In genomic region chr7:25711731-25712197, GRCm38 (mm10) we compare ENCODE assay signal across 8 mouse cellular contexts. TPM values are rescaled to one million over a fixed set of nuclear protein-coding genes. Genes with fewer than 3 reads are reported as not detected.
DNase-seq lines count a peak whose midpoint lies in the region; ATAC-seq and TF ChIP-seq lines count a peak whose summit lies in the region.

No protein-coding gene starts in this region.

- peak in 1 of 2 experiments; percentile 7 for DNase-seq in spleen, adult 2 months (ENCODE audit: low read depth in 1 of 2, low spot score in 2 of 2)
- DNase-seq in spleen, adult 18-20 months = no peak
- DNase-seq in cerebellum, postnatal 25 days = peak; percentile 75 to 84
- no peak for DNase-seq in limb, embryonic 14.5 days (ENCODE audit: low spot score)
- DNase-seq in layer of hippocampus, adult 8-10 months (ENCODE audit: low spot score in 2 of 2) = no peak
- DNase-seq in kidney, adult 8-10 months = no peak

- peaks cover 35% of the 10 kb centered on the region for H3K36me3 ChIP-seq in spleen, adult 2 months (ENCODE audit: control insufficient read depth, insufficient read depth, low read length)
- peaks cover 43% of the 10 kb centered on the region for H3K36me3 ChIP-seq in heart, embryonic 12.5 days
- H3K36me3 ChIP-seq in limb, embryonic 14.5 days (ENCODE audit: control insufficient read depth, insufficient read depth, low read length) = peaks cover 49% of the 10 kb centered on the region
- H3K36me3 ChIP-seq in small intestine, adult 2 months (ENCODE audit: control insufficient read depth, insufficient read depth, low read length) = peaks cover 40% of the 10 kb centered on the region

- no peak for TF ChIP-seq CTCF in spleen, adult 2 months (IDR thresholded peaks at IDR 0.05; ENCODE audit: extremely low read depth, insufficient read depth, insufficient read length, insufficient replicate concordance)
- no peak for TF ChIP-seq CTCF in small intestine, adult 2 months (IDR thresholded peaks at IDR 0.05; ENCODE audit: extremely low read depth, insufficient read length, insufficient replicate concordance, low read depth, low read length)

- peak overlapping the region; percentile 9; the same call in 1 of the 2 replicates for H3K27ac ChIP-seq in spleen, adult 2 months (ENCODE audit: insufficient read depth, low read length)
- peak overlapping the region; percentile 79 for H3K27ac ChIP-seq in heart, embryonic 12.5 days (ENCODE audit: poor library complexity, severe bottlenecking)
- H3K27ac ChIP-seq in limb, embryonic 14.5 days (replicated peaks; ENCODE audit: low read depth, low read length) = no peak overlapping the region
- peak overlapping the region; percentile 20; the same call in 1 of the 2 replicates for H3K27ac ChIP-seq in small intestine, adult 2 months (ENCODE audit: insufficient read depth, low read depth, low read length)

- WGBS in spleen, adult 2 months = 24% methylated on average over 7 of the region's 7 CpGs
- WGBS in heart, embryonic 12.5 days = 4% methylated on average over 7 of the region's 7 CpGs
- 16% methylated on average over 7 of the region's 7 CpGs for WGBS in limb, embryonic 14.5 days
- WGBS in small intestine, adult 2 months = 51% methylated on average over 7 of the region's 7 CpGs

- no peak overlapping the region for H3K4me3 ChIP-seq in spleen, adult 2 months (ENCODE audit: extremely low read depth, insufficient read depth, insufficient read length)
- H3K4me3 ChIP-seq in heart, embryonic 12.5 days = no peak overlapping the region
- no peak overlapping the region for H3K4me3 ChIP-seq in limb, embryonic 14.5 days (replicated peaks; ENCODE audit: low read length)
- H3K4me3 ChIP-seq in small intestine, adult 2 months (ENCODE audit: low read depth, low read length) = no peak overlapping the region

- peaks cover 34% of the 10 kb centered on the region for H3K4me1 ChIP-seq in spleen, adult 2 months (ENCODE audit: control insufficient read depth, insufficient read depth, insufficient read length)
- peaks cover 48% of the 10 kb centered on the region for H3K4me1 ChIP-seq in heart, embryonic 12.5 days (replicated peaks)
- peaks cover 23% of the 10 kb centered on the region for H3K4me1 ChIP-seq in limb, embryonic 14.5 days (ENCODE audit: control insufficient read depth, insufficient read depth, low read length)
- H3K4me1 ChIP-seq in small intestine, adult 2 months (ENCODE audit: control insufficient read depth, insufficient read depth, insufficient read length, low read length) = peaks cover 12% of the 10 kb centered on the region

- H3K9me3 ChIP-seq in heart, embryonic 12.5 days (replicated peaks) = no peaks in the 10 kb centered on the region
- no peaks in the 10 kb centered on the region for H3K9me3 ChIP-seq in limb, embryonic 14.5 days (ENCODE audit: control insufficient read depth, low read length)

- H3K4me2 ChIP-seq in heart, embryonic 12.5 days = peak overlapping the region; percentile 4; the same call in 1 of the 2 replicates
- H3K4me2 ChIP-seq in limb, embryonic 14.5 days (replicated peaks; ENCODE audit: low read depth, low read length, severe bottlenecking) = no peak overlapping the region

- peak; percentile 67 for ATAC-seq in heart, embryonic 12.5 days (ENCODE audit: insufficient number of reproducible peaks, low FRiP score)
- ATAC-seq in limb, embryonic 14.5 days (ENCODE audit: low FRiP score, low read depth) = 0 out of 2 replicates have a peak, but pooled peaks have one; percentile 16

- H3K9ac ChIP-seq in heart, embryonic 12.5 days = peak overlapping the region; percentile 48; the same call in 1 of the 2 replicates
- 0 out of 2 replicates have a peak overlapping the region, but pooled peaks have one; percentile 25 for H3K9ac ChIP-seq in limb, embryonic 14.5 days (ENCODE audit: low read depth, low read length, severe bottlenecking)

- no peak for TF ChIP-seq POLR2A in spleen, adult 2 months (IDR thresholded peaks at IDR 0.05; ENCODE audit: low read depth, low read length)
- no peak for TF ChIP-seq POLR2A in limb, embryonic 14.5 days (IDR thresholded peaks at IDR 0.05; ENCODE audit: borderline replicate concordance, extremely low read depth, insufficient read depth, insufficient read length)
- no peak for TF ChIP-seq POLR2A in small intestine, adult 2 months (IDR thresholded peaks at IDR 0.05; ENCODE audit: low read depth, low read length)

- H3K27me3 ChIP-seq in spleen, adult 2 months (ENCODE audit: control insufficient read depth, insufficient read depth, low read length) = no peaks in the 10 kb centered on the region
- no peaks in the 10 kb centered on the region for H3K27me3 ChIP-seq in heart, embryonic 12.5 days (replicated peaks)
- no peaks in the 10 kb centered on the region for H3K27me3 ChIP-seq in limb, embryonic 14.5 days (ENCODE audit: control insufficient read depth, insufficient read depth, low read length)
- no peaks in the 10 kb centered on the region for H3K27me3 ChIP-seq in small intestine, adult 2 months (ENCODE audit: control insufficient read depth, insufficient read depth, low read length)

RNA-seq across cellular contexts. Expression of gene Ccdc97, which starts 7.1 kb away (rescaled TPM):
- polyA plus RNA-seq in spleen, adult 2 months (2012; rRNA removed) = 81.5 and 93.6 TPM in 2 replicates
- polyA plus RNA-seq in heart, embryonic 12.5 days (2016; fragmentation: Nextera tagmentation; extraction: Ambion mirVana) = 24.6 and 25.9 TPM in 2 replicates
- 64.5 and 84.8 TPM in 2 replicates for polyA plus RNA-seq in limb, embryonic 14.5 days (2012; rRNA removed)
- 28.4 and 32.0 TPM in 2 replicates for polyA plus RNA-seq in limb, embryonic 14.5 days (2014; fragmentation: Nextera tagmentation; extraction: Ambion mirVana)
- polyA plus RNA-seq in small intestine, adult 2 months (2012; rRNA removed) = 43.6 and 72.4 TPM in 2 replicates
- 10 to 100 TPM; 60.6 to 64.6 (median 62.8) TPM for total RNA-seq in layer of hippocampus, adult 8-10 months (2022)

RNA-seq across cellular contexts. Expression of gene Tgfb1, which starts 25.0 kb away (rescaled TPM):
- polyA plus RNA-seq in spleen, adult 2 months (2012; rRNA removed) = 152 and 179 TPM in 2 replicates
- polyA plus RNA-seq in heart, embryonic 12.5 days (2016; fragmentation: Nextera tagmentation; extraction: Ambion mirVana) = 5.1 and 5.6 TPM in 2 replicates
- polyA plus RNA-seq in limb, embryonic 14.5 days (2012; rRNA removed) = 16.8 and 19.1 TPM in 2 replicates
- 2.5 and 3.6 TPM in 2 replicates for polyA plus RNA-seq in limb, embryonic 14.5 days (2014; fragmentation: Nextera tagmentation; extraction: Ambion mirVana)
- polyA plus RNA-seq in small intestine, adult 2 months (2012; rRNA removed) = 20.8 and 24.4 TPM in 2 replicates
- 10 to 100 TPM in 2 of 4 experiments, 1 to 10 TPM in 2; 7.2 to 26.4 (median 15.7) TPM for total RNA-seq in layer of hippocampus, adult 8-10 months (2022)

RNA-seq across cellular contexts. Expression of gene B9d2, which starts 31.2 kb away (rescaled TPM):
- polyA plus RNA-seq in spleen, adult 2 months (2012; rRNA removed) = 72.0 and 108 TPM in 2 replicates
- 22.8 and 25.9 TPM in 2 replicates for polyA plus RNA-seq in heart, embryonic 12.5 days (2016; fragmentation: Nextera tagmentation; extraction: Ambion mirVana)
- polyA plus RNA-seq in limb, embryonic 14.5 days (2012; rRNA removed) = 28.1 and 39.7 TPM in 2 replicates
- 25.1 and 29.2 TPM in 2 replicates for polyA plus RNA-seq in limb, embryonic 14.5 days (2014; fragmentation: Nextera tagmentation; extraction: Ambion mirVana)
- 21.8 and 33.2 TPM in 2 replicates for polyA plus RNA-seq in small intestine, adult 2 months (2012; rRNA removed)
- 10 to 100 TPM; 21.0 to 23.9 (median 21.8) TPM for total RNA-seq in layer of hippocampus, adult 8-10 months (2022)

RNA-seq across cellular contexts. Expression of gene Tmem91, which starts 36.8 kb away (rescaled TPM):
- 0.35 and 0.61 TPM in 2 replicates for polyA plus RNA-seq in spleen, adult 2 months (2012; rRNA removed)
- polyA plus RNA-seq in heart, embryonic 12.5 days (2016; fragmentation: Nextera tagmentation; extraction: Ambion mirVana) = 0.86 and 1.1 TPM in 2 replicates
- polyA plus RNA-seq in limb, embryonic 14.5 days (2012; rRNA removed) = 1.7 and 2.7 TPM in 2 replicates
- polyA plus RNA-seq in limb, embryonic 14.5 days (2014; fragmentation: Nextera tagmentation; extraction: Ambion mirVana) = 3.2 and 3.6 TPM in 2 replicates
- polyA plus RNA-seq in small intestine, adult 2 months (2012; rRNA removed) = 0.23 and 0.25 TPM in 2 replicates
- 10 to 100 TPM; 10.8 to 16.2 (median 15.1) TPM for total RNA-seq in layer of hippocampus, adult 8-10 months (2022)

RNA-seq across cellular contexts. Expression of gene Hnrnpul1, which starts 42.8 kb away (rescaled TPM):
- 49.6 and 59.2 TPM in 2 replicates for polyA plus RNA-seq in spleen, adult 2 months (2012; rRNA removed)
- 57.0 and 60.9 TPM in 2 replicates for polyA plus RNA-seq in heart, embryonic 12.5 days (2016; fragmentation: Nextera tagmentation; extraction: Ambion mirVana)
- polyA plus RNA-seq in limb, embryonic 14.5 days (2012; rRNA removed) = 66.8 and 73.4 TPM in 2 replicates
- polyA plus RNA-seq in limb, embryonic 14.5 days (2014; fragmentation: Nextera tagmentation; extraction: Ambion mirVana) = 77.1 and 80.7 TPM in 2 replicates
- polyA plus RNA-seq in small intestine, adult 2 months (2012; rRNA removed) = 28.9 and 60.2 TPM in 2 replicates
- total RNA-seq in layer of hippocampus, adult 8-10 months (2022) = 100 to 1,000 TPM in 3 of 4 experiments, 10 to 100 TPM in 1; 99.7 to 117 (median 108) TPM

Comparison
In these comparisons a context has a peak if more than half of its experiments do, and no peak if none do; other contexts are left out.
1. DNase-seq: peak in cerebellum, postnatal 25 days (2 of 2); none in spleen, adult 18-20 months (0 of 2), limb, embryonic 14.5 days (single experiment), layer of hippocampus, adult 8-10 months (0 of 2) and kidney, adult 8-10 months (0 of 2).